Mouse (Mus musculus) forebrain, embryonic 16.5 days (tissue): ENCODE measurements around the gene Nrp1. TPM values are rescaled to one million over a fixed set of nuclear protein-coding genes. Genes with fewer than 3 reads are reported as not detected.

Experiments used
- ATAC-seq: fragments of 200-750 bp; cut with Nextera tagmentation; 2 replicates; pipeline ENCODE4 v1.8.0; 2017; ENCODE audit warnings: mild to moderate bottlenecking, moderate library complexity
- H3K27ac ChIP-seq: fragments of 300-500 bp; sonication (generic); 2 replicates; pipeline ENCODE4 v1.5.1; 2014; ENCODE audit warnings: low read length, control low read depth
- H3K27me3 ChIP-seq: fragments of 300-500 bp; sonication (generic); replicated peaks from 2 replicates; pipeline ENCODE4 v1.6.1; 2014; ENCODE audit warnings: low read length; ENCODE audit not compliant: control insufficient read depth, insufficient read depth
- H3K36me3 ChIP-seq: fragments of 300-500 bp; sonication (generic); 2 replicates; pipeline ENCODE4 v1.6.1; 2014; ENCODE audit not compliant: control insufficient read depth, insufficient read depth
- H3K4me1 ChIP-seq: fragments of 300-500 bp; sonication (generic); replicated peaks from 2 replicates; pipeline ENCODE4 v1.6.1; 2014; ENCODE audit warnings: low read length; ENCODE audit not compliant: control insufficient read depth, insufficient read depth
- H3K4me2 ChIP-seq: fragments of 300-500 bp; sonication (generic); 2 replicates; pipeline ENCODE4 v1.6.1; 2014; ENCODE audit warnings: mild to moderate bottlenecking, low read length, control low read depth
- H3K4me3 ChIP-seq: fragments of 300-500 bp; sonication (generic); replicated peaks from 2 replicates; pipeline ENCODE4 v1.5.1; 2014; ENCODE audit warnings: mild to moderate bottlenecking, low read length, control low read depth
- H3K9ac ChIP-seq: fragments of 300-500 bp; sonication (generic); replicated peaks from 2 replicates; pipeline ENCODE4 v1.6.1; 2014; ENCODE audit warnings: low read depth, low read length, control low read depth
- H3K9me3 ChIP-seq: fragments of 300-500 bp; sonication (generic); 2 replicates; pipeline ENCODE4 v1.6.1; 2016; ENCODE audit warnings: low read length; ENCODE audit not compliant: control insufficient read depth
- WGBS: fragments of 180-500 bp; shearing (Covaris S2); extraction: QIAGEN DNeasy Blood & Tissue Kit; methylation state at CpG from one replicate; pipeline ENCODE4 v1.1.7; 2014; 5-methylcytosine and 5-hydroxymethylcytosine counted together
- polyA plus RNA-seq: library from polyadenylated mRNA; unstranded; fragments of >200 nt; fragmentation: Nextera tagmentation; extraction: Ambion mirVana; gene quantifications from 2 replicates; pipeline ENCODE4 v1.2.1, GENCODE M21; 2015

The Nrp1 gene
- polyA plus RNA-seq, 1 experiment from 2014 or later: 143 TPM

DNA sequence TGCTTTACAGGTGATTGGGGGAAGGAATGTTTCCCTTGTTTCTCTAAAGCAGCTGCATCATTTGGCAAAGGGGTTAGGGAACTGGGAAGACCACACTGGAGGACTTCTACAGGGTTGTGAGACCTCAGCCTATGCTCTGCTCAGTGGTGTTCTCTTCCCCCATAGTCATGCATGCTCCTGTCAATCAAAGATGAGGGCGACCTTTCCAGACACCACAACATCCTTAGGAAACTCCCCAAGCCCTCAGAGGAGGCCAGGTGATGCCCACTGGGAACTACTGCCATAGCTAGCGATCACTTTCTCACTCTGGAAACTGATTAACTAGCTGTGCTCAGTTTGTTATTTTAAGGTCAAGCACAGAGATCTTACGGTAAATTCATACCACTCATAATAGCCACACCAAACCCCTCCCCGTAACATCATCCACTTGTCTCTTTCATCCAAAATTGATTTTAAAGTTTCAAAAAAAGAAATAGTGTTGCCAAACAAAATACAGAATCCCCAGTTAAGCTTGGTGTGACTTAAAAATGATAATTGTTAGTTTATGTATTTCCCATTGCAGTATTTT, 105.7 kb downstream of the Nrp1 start:
- H3K9ac ChIP-seq: no peak overlapping the region
- no peaks in the 10 kb centered on the region for H3K27me3 ChIP-seq
- H3K27ac ChIP-seq: no peak overlapping the region
- no peak overlapping the region for H3K4me2 ChIP-seq
- WGBS: 85% methylated on average over 4 of the region's 4 CpGs
- H3K36me3 ChIP-seq: peaks cover 10% of the 10 kb centered on the region
- no peak overlapping the region for H3K4me3 ChIP-seq
- H3K4me1 ChIP-seq: no peaks in the 10 kb centered on the region
- no peaks in the 10 kb centered on the region for H3K9me3 ChIP-seq
- no peak for ATAC-seq

DNA sequence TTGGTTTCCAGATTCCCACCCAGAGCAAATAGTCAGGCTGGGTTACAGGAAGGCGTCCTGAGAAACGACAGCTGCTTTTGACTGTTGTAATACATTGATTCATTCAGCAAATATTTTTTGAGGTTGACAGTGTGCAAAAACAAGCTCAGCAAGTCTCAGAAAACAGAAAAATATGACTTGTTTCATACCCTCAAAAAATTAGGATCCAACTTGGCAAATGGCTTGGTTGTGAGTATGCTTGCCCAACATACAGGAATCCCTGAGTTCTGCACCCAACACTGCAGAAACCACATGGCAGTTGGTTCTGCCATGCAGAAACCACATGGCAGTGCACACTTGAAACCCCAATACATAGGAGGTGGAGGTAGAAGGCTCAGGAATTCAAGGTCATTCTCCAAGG, 107.1 kb downstream of the Nrp1 start:
- Histone ChIP-seq H3K36me3 (peaks cover 4% of the 10 kb centered on the region; the same call in 1 of the 2 replicates), H3K27ac (no peak overlapping the region), H3K4me3 (no peak overlapping the region), H3K27me3 (no peaks in the 10 kb centered on the region), H3K4me1 (no peaks in the 10 kb centered on the region), H3K4me2 (no peak overlapping the region), H3K9me3 (no peaks in the 10 kb centered on the region), H3K9ac (no peak overlapping the region)
- no peak for ATAC-seq
- 87% methylated on average over 2 of the region's 2 CpGs for WGBS

GRCm38 (mm10) chr8:128466681-128467430, 108.5 kb downstream of the Nrp1 start:
- Histone ChIP-seq H3K36me3 (peaks cover 2% of the 10 kb centered on the region; the same call in 1 of the 2 replicates), H3K9me3 (no peaks in the 10 kb centered on the region), H3K4me3 (no peak overlapping the region), H3K4me1 (no peaks in the 10 kb centered on the region), H3K27ac (no peak overlapping the region), H3K27me3 (no peaks in the 10 kb centered on the region), H3K4me2 (no peak overlapping the region), H3K9ac (no peak overlapping the region)
- WGBS: 80% methylated on average over 4 of the region's 4 CpGs
- no peak for ATAC-seq

DNA sequence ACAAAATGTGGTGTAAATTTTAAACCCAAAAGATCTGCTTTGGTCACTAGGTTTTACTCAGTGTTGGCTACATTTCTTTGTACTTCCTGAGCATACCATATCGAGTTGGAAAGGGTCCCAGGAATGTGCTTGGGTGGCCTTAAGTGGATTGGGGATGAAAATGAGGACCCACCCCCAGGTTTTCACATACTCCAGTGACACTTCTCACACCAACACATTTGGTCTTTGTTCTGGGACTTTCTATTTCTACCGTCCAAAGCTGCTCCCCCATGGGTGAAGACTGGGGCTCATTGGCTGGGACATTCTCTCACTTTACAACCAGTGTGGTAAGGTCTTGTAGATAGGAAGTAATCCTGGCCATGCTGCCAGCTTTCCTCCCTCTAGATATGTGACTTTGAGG, 111.7 kb downstream of the Nrp1 start:
- no peaks in the 10 kb centered on the region for H3K9me3 ChIP-seq
- ATAC-seq: no peak
- no peak overlapping the region for H3K4me2 ChIP-seq
- H3K9ac ChIP-seq: no peak overlapping the region
- no peak overlapping the region for H3K4me3 ChIP-seq
- 52% methylated on average over 2 of the region's 2 CpGs for WGBS
- no peaks in the 10 kb centered on the region for H3K4me1 ChIP-seq
- H3K27me3 ChIP-seq: no peaks in the 10 kb centered on the region
- H3K27ac ChIP-seq: no peak overlapping the region
- peaks cover 2% of the 10 kb centered on the region; the same call in 1 of the 2 replicates for H3K36me3 ChIP-seq

DNA sequence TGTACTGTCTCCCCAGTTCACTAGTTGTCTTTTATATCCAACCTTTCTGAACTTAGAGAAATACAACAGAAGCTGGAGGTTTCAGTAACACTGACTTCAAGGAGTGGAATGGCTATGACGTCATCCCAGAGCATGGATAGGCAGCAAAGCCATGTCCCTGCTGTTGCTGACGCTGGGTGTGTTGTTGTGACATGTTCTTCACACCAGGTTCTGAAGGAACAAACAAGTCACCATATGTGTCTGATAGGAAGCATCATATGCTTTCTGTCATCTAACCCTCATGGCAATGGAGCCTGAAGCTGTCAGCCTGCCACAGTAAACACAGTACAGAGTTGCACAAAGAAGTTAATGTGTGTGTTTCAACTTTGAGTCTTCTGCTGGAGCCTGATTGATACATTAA, 112.8 kb downstream of the Nrp1 start:
- ATAC-seq: peak; percentile 84
- Histone ChIP-seq H3K4me2 (no peak overlapping the region), H3K9me3 (no peaks in the 10 kb centered on the region), H3K9ac (no peak overlapping the region), H3K4me1 (no peaks in the 10 kb centered on the region), H3K27me3 (no peaks in the 10 kb centered on the region), H3K4me3 (no peak overlapping the region), H3K27ac (no peak overlapping the region), H3K36me3 (peaks cover 2% of the 10 kb centered on the region; the same call in 1 of the 2 replicates)
- WGBS: 58% methylated on average over 2 of the region's 2 CpGs

- peaks cover 2% of the 10 kb centered on the region for H3K36me3 ChIP-seq
- WGBS: 56% methylated on average over 2 of the region's 2 CpGs
- no peak overlapping the region for H3K9ac ChIP-seq
- no peaks in the 10 kb centered on the region for H3K9me3 ChIP-seq
- no peaks in the 10 kb centered on the region for H3K4me1 ChIP-seq
- H3K27me3 ChIP-seq: no peaks in the 10 kb centered on the region
- no peak overlapping the region for H3K4me3 ChIP-seq
- H3K27ac ChIP-seq: no peak overlapping the region
- ATAC-seq: no peak
- H3K4me2 ChIP-seq: no peak overlapping the region
These were observed 114.5 kb downstream of the Nrp1 start for GRCm38 (mm10) chr8:128472871-128473270.

DNA sequence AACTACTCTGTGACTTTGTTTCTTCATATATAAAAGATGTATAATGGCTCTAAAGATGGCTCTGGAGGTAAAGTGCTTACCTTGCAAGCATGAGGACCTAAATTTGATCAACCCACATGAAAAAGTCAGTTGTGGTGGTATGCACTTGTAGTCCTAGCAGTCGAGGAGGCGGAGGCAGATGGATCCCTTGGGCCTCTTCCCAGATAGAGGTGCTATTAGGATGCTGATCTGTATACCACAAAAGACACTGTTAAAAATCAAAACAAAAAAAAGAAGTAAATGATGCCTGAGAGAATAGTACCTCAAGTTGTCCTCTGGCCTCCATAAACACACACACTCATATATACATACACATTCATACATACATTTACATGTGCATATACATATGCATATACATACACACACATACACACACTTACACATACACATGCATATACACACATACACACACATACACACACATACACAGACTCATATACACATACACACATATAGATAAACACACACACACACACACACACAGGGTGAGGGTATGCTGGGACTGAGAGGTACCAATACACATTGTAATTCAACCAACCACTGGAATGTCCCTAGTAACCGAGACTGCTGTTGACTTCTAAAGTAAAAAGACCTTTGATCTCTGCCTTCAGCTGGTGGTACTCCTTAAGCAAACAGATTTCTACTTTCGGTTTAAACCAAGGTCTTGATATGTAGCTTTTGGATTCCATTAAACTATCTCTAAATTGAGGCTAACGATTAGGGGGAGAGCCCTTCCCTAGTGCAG, 115.2 kb downstream of the Nrp1 start:
- no peak overlapping the region for H3K27ac ChIP-seq
- whole genome bisulfite sequencing: 73% methylated on average over 5 of the region's 5 CpGs
- H3K9ac ChIP-seq: no peak overlapping the region

DNA sequence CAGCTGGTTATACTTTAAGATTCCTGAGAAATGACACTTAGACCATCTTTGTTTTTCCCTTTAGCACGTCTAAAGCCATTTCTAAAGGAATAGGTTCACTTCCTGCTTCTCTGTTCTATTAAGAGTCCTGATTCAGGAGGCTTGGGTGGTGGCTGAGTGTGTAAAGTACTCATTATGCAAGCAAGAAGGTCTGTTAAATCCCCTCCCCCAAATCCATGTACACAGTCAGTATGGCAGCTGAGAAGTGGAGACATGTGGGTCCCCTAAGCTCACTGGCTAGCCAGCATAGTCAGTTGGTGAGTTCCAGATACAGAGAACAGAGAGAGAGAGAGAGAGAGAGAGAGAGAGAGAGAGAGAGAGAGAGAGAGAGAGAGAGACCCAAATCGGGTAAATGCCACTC, 116.2 kb downstream of the Nrp1 start:
- WGBS: 45% methylated on average over 2 of the region's 2 CpGs
- ATAC-seq: no peak

More for the DNA sequence above, 115.2 kb downstream of the Nrp1 start:
- H3K27me3 ChIP-seq: no peaks in the 10 kb centered on the region
- no peaks in the 10 kb centered on the region for H3K4me1 ChIP-seq
- H3K4me3 ChIP-seq: no peak overlapping the region
- ATAC-seq: no peak
- no peaks in the 10 kb centered on the region for H3K9me3 ChIP-seq
- H3K36me3 ChIP-seq: peaks cover 2% of the 10 kb centered on the region
- no peak overlapping the region for H3K4me2 ChIP-seq

DNA sequence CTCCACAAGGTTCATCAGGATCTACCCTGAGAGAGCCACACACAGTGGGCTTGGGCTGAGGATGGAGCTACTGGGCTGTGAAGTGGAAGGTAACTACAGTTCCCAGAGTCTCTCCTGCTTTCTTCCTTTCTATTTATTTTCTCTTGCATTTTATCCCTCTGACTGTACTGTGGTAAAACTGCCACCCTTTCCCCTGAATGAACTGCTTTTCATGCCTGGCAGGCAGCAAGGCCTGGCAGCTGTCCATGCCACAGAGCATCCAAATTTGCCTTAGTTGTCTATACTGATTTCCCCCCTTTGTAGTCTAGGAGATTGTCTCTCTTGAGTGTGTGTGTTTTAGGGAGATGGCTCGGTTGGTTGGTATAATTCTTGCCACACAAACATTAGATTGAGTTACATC, 117.8 kb downstream of the Nrp1 start:
- Histone ChIP-seq H3K9ac (no peak overlapping the region), H3K4me2 (no peak overlapping the region), H3K36me3 (no peaks in the 10 kb centered on the region; the same call in 1 of the 2 replicates), H3K27me3 (no peaks in the 10 kb centered on the region), H3K4me3 (no peak overlapping the region), H3K27ac (no peak overlapping the region), H3K4me1 (no peaks in the 10 kb centered on the region), H3K9me3 (no peaks in the 10 kb centered on the region)
- whole genome bisulfite sequencing: 47% methylated on average over 1 of the region's 1 CpGs
- no peak for ATAC-seq

More for the DNA sequence above, 116.2 kb downstream of the Nrp1 start:
- no peak overlapping the region for H3K9ac ChIP-seq
- H3K4me3 ChIP-seq: no peak overlapping the region
- H3K4me2 ChIP-seq: no peak overlapping the region
- no peaks in the 10 kb centered on the region for H3K4me1 ChIP-seq
- H3K36me3 ChIP-seq: no peaks in the 10 kb centered on the region; the same call in 1 of the 2 replicates
- H3K27me3 ChIP-seq: no peaks in the 10 kb centered on the region
- no peaks in the 10 kb centered on the region for H3K9me3 ChIP-seq
- H3K27ac ChIP-seq: no peak overlapping the region
